Mouse (Mus musculus) monocyte, adult 5-6 weeks (primary cell): ENCODE data around the gene Ugt1a8. TPM values are rescaled to one million over a fixed set of nuclear protein-coding genes. Genes with fewer than 3 reads are reported as not detected.

Experiments
- ATAC-seq: fragments of 153-309, 156-312 bp; replicated peaks from 2 replicates; pipeline ENCODE4 v1.8.0; 2017; ENCODE audit warnings: mild to moderate bottlenecking; ENCODE audit not compliant: low TSS enrichment, insufficient number of reproducible peaks, severe bottlenecking, poor library complexity, low FRiP score
- total RNA-seq: library from RNA; stranded (forward); fragments of 200-1000, 200-491, 200-594 nt; gene quantifications from 3 replicates; pipeline ENCODE4 v1.2.3, GENCODE M21; 2017

Ugt1a8 gene
- total RNA-seq, 1 experiment from 2014 or later, result not detected

DNA sequence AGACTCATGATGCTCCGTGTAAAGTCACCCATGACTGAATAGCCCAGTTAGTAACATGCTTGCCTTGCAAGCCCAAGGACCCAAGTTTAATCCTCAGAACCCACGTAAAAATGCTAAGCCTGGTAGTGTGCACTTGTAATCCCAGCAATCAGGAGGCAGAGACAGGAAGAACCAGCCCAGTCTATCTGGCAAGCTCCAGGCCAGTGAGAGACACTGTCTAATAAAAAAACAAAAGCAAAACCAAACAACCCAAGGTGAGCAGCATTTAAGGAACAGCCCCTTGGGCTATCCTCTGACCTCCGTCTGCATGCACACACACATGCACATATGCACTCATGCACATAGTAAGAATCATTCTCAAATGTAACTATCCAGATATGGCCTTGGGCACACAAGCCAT, 142.0 kb downstream of the Ugt1a8 start:
- ATAC-seq, result no peak

DNA sequence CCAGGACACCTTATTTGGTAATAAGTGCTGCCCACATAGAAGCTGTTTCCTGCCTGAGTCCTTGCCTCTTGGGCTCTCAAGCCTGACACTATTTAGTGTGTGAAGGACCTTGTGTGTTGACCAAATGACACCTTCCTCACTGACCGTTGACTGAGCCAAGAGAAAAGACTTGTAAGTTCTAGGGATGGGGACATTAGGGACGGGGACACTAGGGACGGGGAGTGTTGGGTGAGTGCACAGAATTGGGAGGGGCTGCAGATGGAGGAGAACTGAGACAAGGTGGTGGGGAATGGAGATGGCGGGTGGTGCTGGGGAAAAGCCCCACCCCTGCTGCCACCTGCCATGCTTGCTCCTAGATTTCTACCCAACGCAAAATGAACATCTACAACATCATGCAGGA, 142.4 kb downstream of the Ugt1a8 start:
- no peak for ATAC-seq

- no peak for ATAC-seq
Measured at GRCm38 (mm10) chr1:88230421-88230820, 142.8 kb downstream of the Ugt1a8 start.

GRCm38 (mm10) chr1:88230981-88231802, 143.6 kb downstream of the Ugt1a8 start:
- ATAC-seq, result no peak

DNA sequence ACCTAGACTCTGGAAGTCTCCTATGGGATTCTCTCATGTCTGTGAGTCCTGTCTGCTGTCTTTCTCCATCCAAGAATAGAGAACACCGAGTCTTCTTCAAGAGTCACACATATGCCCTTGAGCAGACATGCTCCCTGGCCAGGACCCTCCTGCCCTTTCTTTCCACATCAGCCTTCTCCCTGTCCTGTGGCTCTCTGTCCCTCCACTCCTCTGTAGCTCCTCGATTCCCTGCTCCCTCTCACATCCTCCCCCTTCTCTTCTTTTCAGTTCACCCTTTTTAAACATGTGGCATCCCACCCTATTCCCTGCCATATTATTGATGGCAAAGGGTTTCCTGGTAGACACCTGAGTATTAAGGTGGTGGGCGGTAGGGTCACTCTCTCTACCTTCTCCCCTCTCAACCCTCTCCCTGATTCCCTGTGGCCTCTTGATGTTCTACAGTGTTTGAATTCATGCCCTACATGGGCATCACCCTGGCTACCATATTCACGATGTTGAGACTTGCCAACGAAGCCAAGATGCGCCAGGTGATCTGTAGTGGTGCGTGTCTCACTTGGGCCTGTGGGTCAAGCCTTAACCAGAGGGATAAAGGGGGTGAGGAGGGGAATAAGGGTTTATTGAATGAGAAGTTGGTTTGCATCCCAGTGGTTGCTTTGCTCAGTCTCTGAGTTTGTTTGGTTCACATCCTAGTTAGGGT, 144.3 kb downstream of the Ugt1a8 start:
- no peak for ATAC-seq

DNA sequence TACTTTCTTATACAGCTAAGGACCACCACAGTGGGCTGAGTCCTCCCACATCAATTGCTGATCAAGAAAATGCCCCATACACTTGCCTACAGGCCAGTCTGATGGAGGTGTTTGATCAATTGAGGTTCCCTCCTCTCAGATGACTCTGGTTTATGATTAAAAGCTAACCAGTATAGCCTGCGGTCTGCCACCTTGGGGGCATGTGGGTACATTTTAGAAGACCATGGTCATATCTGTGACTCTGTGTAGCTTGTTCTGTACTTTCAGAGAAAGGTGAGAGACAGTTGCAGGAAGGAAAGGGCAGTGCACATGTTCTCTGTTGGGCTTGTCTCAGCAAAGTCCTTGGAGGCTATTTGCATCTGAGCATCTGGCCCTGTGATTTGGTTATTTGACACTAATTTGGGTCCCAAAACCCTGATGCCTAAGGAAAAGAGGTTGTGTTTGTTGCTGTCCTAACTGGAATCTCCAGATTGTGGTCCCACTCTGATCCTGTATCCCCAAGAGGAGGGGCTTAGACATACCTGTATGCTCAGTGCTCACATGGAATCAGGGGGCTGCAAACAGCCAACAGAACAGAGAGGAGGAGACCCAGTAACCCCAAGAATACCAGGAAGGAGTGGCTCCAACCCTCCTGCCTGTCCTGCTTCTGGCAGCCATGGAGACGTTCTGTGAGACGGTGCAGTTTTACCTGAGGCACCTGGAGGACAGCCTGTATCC, 145.2 kb downstream of the Ugt1a8 start:
- no peak for ATAC-seq

- ATAC-seq, result no peak
Measured at GRCm38 (mm10) chr1:88233421-88234247, 146.0 kb downstream of the Ugt1a8 start.

- no peak for ATAC-seq
Measured at GRCm38 (mm10) chr1:88234248-88234610, 146.6 kb downstream of the Ugt1a8 start.

GRCm38 (mm10) chr1:88234646-88235045, 147.0 kb downstream of the Ugt1a8 start:
- no peak for ATAC-seq

- ATAC-seq, result no peak
Measured at GRCm38 (mm10) chr1:88235046-88235893, 147.7 kb downstream of the Ugt1a8 start.

DNA sequence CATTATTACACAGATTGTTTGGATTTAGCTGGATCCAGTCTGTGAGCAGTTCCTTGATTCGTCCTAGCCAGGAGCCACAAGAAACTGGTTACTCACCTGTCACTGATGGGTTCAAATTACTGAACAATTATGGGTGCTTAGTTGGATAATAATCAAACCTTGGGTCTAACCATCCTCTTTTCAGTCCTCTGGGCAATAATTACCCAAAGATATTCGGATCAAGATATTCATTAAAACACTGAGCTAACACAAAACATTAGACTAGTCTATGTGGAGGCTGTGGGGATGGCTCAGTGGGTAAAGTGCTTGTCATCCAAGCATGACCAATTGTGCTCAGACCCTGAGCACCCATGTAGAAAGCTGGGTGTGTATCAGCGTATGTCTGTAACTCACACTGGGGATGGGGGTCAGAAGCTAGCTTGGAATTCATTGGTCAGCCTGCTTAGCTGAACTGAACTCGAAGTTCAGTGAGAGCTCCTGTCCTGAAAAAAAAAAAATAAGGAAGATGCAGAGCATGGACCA, 148.3 kb downstream of the Ugt1a8 start:
- no peak for ATAC-seq

GRCm38 (mm10) chr1:88237311-88237710, 149.7 kb downstream of the Ugt1a8 start:
- ATAC-seq, result no peak

DNA sequence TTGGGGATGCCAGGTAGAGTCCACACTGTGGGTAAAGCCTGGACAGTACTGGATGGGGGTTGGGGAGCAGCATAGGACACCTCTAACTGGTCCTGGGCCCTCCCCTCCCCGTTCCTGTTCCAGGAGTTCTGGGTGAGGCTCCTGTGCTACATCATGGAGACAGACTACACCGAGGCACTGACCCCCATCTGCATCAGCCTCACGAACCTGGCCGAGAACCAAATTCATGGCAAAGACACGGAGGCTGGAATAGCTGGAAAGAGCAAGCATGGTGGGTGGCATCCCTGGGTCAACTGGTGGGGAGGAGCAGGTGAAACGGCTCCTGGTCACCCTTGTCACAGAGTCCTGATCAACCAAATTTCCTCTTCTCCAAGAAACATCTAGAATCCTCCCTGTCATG, 151.2 kb downstream of the Ugt1a8 start:
- ATAC-seq, result no peak

GRCm38 (mm10) chr1:88240072-88240471, 152.5 kb downstream of the Ugt1a8 start:
- no peak for ATAC-seq

- no peak for ATAC-seq
Measured at GRCm38 (mm10) chr1:88240579-88240978, 153.0 kb downstream of the Ugt1a8 start.

- ATAC-seq, result no peak
Measured at GRCm38 (mm10) chr1:88243861-88244260, 156.2 kb downstream of the Ugt1a8 start.

GRCm38 (mm10) chr1:88245881-88246280, 158.3 kb downstream of the Ugt1a8 start:
- no peak for ATAC-seq

- ATAC-seq, result no peak
Measured at GRCm38 (mm10) chr1:88246386-88246785, 158.8 kb downstream of the Ugt1a8 start.
